Mouse (Mus musculus) Muller cell, postnatal 12 days (primary cell): ENCODE data around the gene Wdr49.
"Not testable (repeated sequence)": the region's sequence is repeated elsewhere in the genome, so short reads cannot be mapped to it uniquely, and the experiment has no call there.

Experiments used
- DNase-seq: peaks from one replicate; pipeline ENCODE4 v3.0.0-alpha.2; 2015; ENCODE audit errors: inconsistent ontology term

The Wdr49 gene

DNA sequence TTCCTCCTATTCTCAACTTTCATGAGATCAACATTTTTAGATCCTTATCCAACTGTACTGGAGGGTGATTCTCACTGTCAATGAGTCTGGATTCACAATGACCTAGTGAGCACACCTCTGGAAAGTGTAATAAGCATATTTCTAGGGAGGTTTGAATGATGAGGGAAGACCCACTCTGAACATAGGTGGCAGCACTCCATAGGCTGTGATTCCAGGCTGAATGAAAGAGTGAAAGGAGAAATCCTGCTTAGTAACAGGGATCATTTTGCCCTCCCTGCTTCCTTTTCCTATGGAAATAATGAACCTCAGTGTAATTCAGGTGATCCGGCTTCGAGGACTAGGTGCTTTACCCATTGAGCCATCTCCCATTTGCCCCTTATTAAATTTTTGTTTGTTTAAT is 180.9 kb downstream of the Wdr49 start:
- DNase-seq: no peak

GRCm38 (mm10) chr3:75299464-75299863 is 182.5 kb downstream of the Wdr49 start:
- not testable (repeated sequence) for DNase-seq

- DNase-seq: no peak
Measured at GRCm38 (mm10) chr3:75297758-75298111, 184.2 kb downstream of the Wdr49 start.

GRCm38 (mm10) chr3:75297026-75297757 is 184.8 kb downstream of the Wdr49 start:
- DNase-seq: no peak

- no peak for DNase-seq
Measured at GRCm38 (mm10) chr3:75293243-75293642, 188.7 kb downstream of the Wdr49 start.

- DNase-seq: no peak
Measured at GRCm38 (mm10) chr3:75277455-75277854, 204.5 kb downstream of the Wdr49 start.

GRCm38 (mm10) chr3:75276522-75276921 is 205.4 kb downstream of the Wdr49 start:
- no peak for DNase-seq

DNA sequence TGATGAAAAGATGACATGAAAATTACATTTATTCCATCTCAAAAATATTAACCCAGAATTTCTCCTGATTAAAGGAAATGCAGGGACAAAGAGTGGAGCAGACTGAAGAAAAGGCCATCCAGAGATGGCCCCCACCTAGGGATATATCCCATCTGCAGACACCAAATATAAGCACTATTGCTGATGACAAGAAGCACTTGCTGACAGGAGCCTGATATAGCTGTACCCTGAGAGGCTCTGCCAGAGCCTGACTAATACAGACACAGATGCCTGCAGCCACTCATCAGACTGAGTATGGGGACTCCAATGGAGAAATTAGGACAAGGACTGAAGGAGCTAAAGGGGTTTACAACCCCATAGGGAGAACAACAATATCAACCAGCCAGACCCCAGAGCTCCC is 206.8 kb downstream of the Wdr49 start:
- no peak for DNase-seq

- no peak for DNase-seq
Measured at GRCm38 (mm10) chr3:75269978-75270377, 212.0 kb downstream of the Wdr49 start, which contains the start of gene Serpini2. Gene Serpini2, minus strand, starts transcription at chr3:75270078.

GRCm38 (mm10) chr3:75259356-75259755 is 222.6 kb downstream of the Wdr49 start:
- DNase-seq: no peak
